ENCODE assay signal across 16 mouse cellular contexts in genomic region chr4:88003159-88003948, GRCm38 (mm10). TPM values are rescaled to one million over a fixed set of nuclear protein-coding genes. Genes with fewer than 3 reads are reported as not detected.
A peak's percentile ranks its signal among the peaks of the same experiment; 100 is the strongest.
DNase-seq lines count a peak whose midpoint lies in the region; ATAC-seq and TF ChIP-seq lines count a peak whose summit lies in the region.
"Had no signal": no experiment of that assay in that cellular context is flagged by ENCODE, and none has a peak within 500 bp of the region (broad histone marks: within the 10 kb centered on the region; RNA-seq: fewer than 3 reads in every experiment).

No protein-coding gene starts in this region.

- H3K4me1 ChIP-seq in lung, embryonic 14.5 days (ENCODE audit: insufficient read depth), result peaks cover 10% of the 10 kb centered on the region
- H3K4me1 ChIP-seq in heart, postnatal 0 days (ENCODE audit: control insufficient read depth, insufficient read depth), result peaks cover 12% of the 10 kb centered on the region; the same call in 1 of the 2 replicates
- H3K4me1 ChIP-seq: midbrain, embryonic 15.5 days had no signal

- ATAC-seq in lung, embryonic 14.5 days (ENCODE audit: insufficient read depth), result peak; percentile 63
- ATAC-seq in heart, postnatal 0 days (ENCODE audit: insufficient read depth, low read depth), result peak; percentile 57; the same call in 1 of the 2 replicates
- ATAC-seq: forebrain, embryonic 13.5 days; hindbrain, embryonic 16.5 days; midbrain, embryonic 15.5 days had no signal

- peak; percentile 13 for DNase-seq in heart, adult 11 months
- DNase-seq in heart, adult 18-20 months, result no peak
- peak; percentile 62 for DNase-seq in lung, embryonic 14.5 days
- no peak for DNase-seq in lung, postnatal 14 days
- no peak for DNase-seq in heart, postnatal 0 days (ENCODE audit: low spot score)
- peak; percentile 13 to 49 for DNase-seq in natural killer cell, adult 2 months (ENCODE audit: low spot score in 2 of 2)
- no peak for DNase-seq in urinary bladder, postnatal 25 days (ENCODE audit: low spot score)
- DNase-seq in right cerebral cortex, postnatal 14 days, result no peak
- DNase-seq: adrenal gland, adult 2 months; cerebellum, postnatal 25 days; layer of hippocampus, postnatal 36 days had no signal

- no peak overlapping the region for H3K9ac ChIP-seq in lung, embryonic 14.5 days
- no peak overlapping the region for H3K9ac ChIP-seq in heart, postnatal 0 days (replicated peaks; ENCODE audit: low read depth, low read length)
- H3K9ac ChIP-seq: embryonic facial prominence, embryonic 13.5 days; forebrain, embryonic 13.5 days; midbrain, embryonic 15.5 days had no signal

- 20% methylated on average over 9 of the region's 9 CpGs for WGBS in lung, embryonic 14.5 days
- WGBS in heart, postnatal 0 days, result 36% methylated on average over 9 of the region's 9 CpGs

- no peak for TF ChIP-seq EP300 in heart, postnatal 0 days (IDR thresholded peaks at IDR 0.05; ENCODE audit: low read depth)

- H3K27ac ChIP-seq in lung, embryonic 14.5 days (ENCODE audit: low read depth), result peak overlapping the region; percentile 34; the same call in 1 of the 2 replicates
- peak overlapping the region; percentile 44 for H3K27ac ChIP-seq in heart, postnatal 0 days (ENCODE audit: low read depth)
- H3K27ac ChIP-seq: embryonic facial prominence, embryonic 13.5 days; forebrain, embryonic 13.5 days; kidney, postnatal 0 days; midbrain, embryonic 15.5 days had no signal

- 0 out of 2 replicates have a peak overlapping the region, but pooled peaks have one; percentile 11 for H3K4me2 ChIP-seq in lung, embryonic 14.5 days
- H3K4me2 ChIP-seq in heart, postnatal 0 days (ENCODE audit: low read depth, low read length), result peak overlapping the region; percentile 35; the same call in 1 of the 2 replicates
- H3K4me2 ChIP-seq: embryonic facial prominence, embryonic 13.5 days; forebrain, embryonic 13.5 days; midbrain, embryonic 15.5 days had no signal

- TF ChIP-seq CTCF in lung, embryonic 14.5 days (IDR thresholded peaks at IDR 0.05; ENCODE audit: low read depth), result 0 out of 2 replicates have a peak, but pooled peaks have one; percentile 17
- no peak for TF ChIP-seq CTCF in heart, postnatal 0 days (IDR thresholded peaks at IDR 0.05; ENCODE audit: low read depth)

- H3K27me3 ChIP-seq in lung, embryonic 14.5 days (ENCODE audit: insufficient read depth, low read length), result no peaks in the 10 kb centered on the region
- no peaks in the 10 kb centered on the region for H3K27me3 ChIP-seq in heart, postnatal 0 days (ENCODE audit: control insufficient read depth, insufficient read depth, low read length)
- H3K27me3 ChIP-seq: embryonic facial prominence, embryonic 13.5 days; forebrain, embryonic 13.5 days; midbrain, embryonic 15.5 days had no signal

- 0 out of 2 replicates have a peak, but pooled peaks cover 10% of the 10 kb centered on the region for H3K36me3 ChIP-seq in lung, embryonic 14.5 days (ENCODE audit: insufficient read depth)
- H3K36me3 ChIP-seq in heart, postnatal 0 days (replicated peaks; ENCODE audit: control insufficient read depth, insufficient read depth, low read length), result no peaks in the 10 kb centered on the region

- no peak overlapping the region for H3K4me3 ChIP-seq in lung, embryonic 14.5 days (ENCODE audit: low read depth, low read length)
- H3K4me3 ChIP-seq in heart, postnatal 0 days (ENCODE audit: low read depth, low read length), result no peak overlapping the region
- H3K4me3 ChIP-seq: embryonic facial prominence, embryonic 13.5 days; forebrain, embryonic 13.5 days; midbrain, embryonic 15.5 days had no signal

- H3K9me3 ChIP-seq in lung, embryonic 14.5 days (ENCODE audit: low read depth, low read length), result no peaks in the 10 kb centered on the region
- H3K9me3 ChIP-seq in heart, postnatal 0 days (replicated peaks; ENCODE audit: control insufficient read depth, low read length), result no peaks in the 10 kb centered on the region
- H3K9me3 ChIP-seq: embryonic facial prominence, embryonic 13.5 days; forebrain, embryonic 13.5 days; midbrain, embryonic 15.5 days had no signal

RNA-seq across cellular contexts. Expression of gene Mllt3, which starts 29.8 kb away (rescaled TPM):
- total RNA-seq in heart, adult 18-20 months (2021), result 10 to 100 TPM; 13.1 to 20.1 TPM
- 43.6 and 44.1 TPM in 2 replicates for polyA plus RNA-seq in lung, embryonic 14.5 days (2014; fragmentation: Nextera tagmentation; extraction: Ambion mirVana)
- total RNA-seq in heart, postnatal 0 days (2014; rRNA removed; ENCODE audit: low replicate concordance), result 5.1 and 27.2 TPM in 2 replicates
- 13.5 and 14.6 TPM in 2 replicates for polyA plus RNA-seq in heart, postnatal 0 days (2015; fragmentation: Nextera tagmentation; extraction: Ambion mirVana)

Comparison
In these comparisons a context has a peak if more than half of its experiments do, and no peak if none do; other contexts are left out.
1. DNase-seq: peak in heart, adult 11 months (single experiment), lung, embryonic 14.5 days (single experiment) and natural killer cell, adult 2 months (2 of 2); none in heart, adult 18-20 months (0 of 2), lung, postnatal 14 days (single experiment), heart, postnatal 0 days (single experiment), urinary bladder, postnatal 25 days (single experiment) and right cerebral cortex, postnatal 14 days (single experiment).